Mouse (Mus musculus): ENCODE data around the gene Olfr474.
"Not testable (repeated sequence)": the region's sequence is repeated elsewhere in the genome, so short reads cannot be mapped to it uniquely, and the experiment has no call there.

The Olfr474 gene

GRCm38 (mm10) chr7:107954343-107954742 lies at the start of gene Olfr474:
Gene Olfr474, plus strand, starts transcription at chr7:107954643.
- DNase-seq (ENCODE audit: low read depth, low spot score): no peak

- no peak for DNase-seq (ENCODE audit: low read depth, low spot score)
Observed at GRCm38 (mm10) chr7:107930146-107930545, 24.3 kb upstream of the Olfr474 start, which contains the start of gene Olfr473. Gene Olfr473, plus strand, starts transcription at chr7:107930446.

- DNase-seq (ENCODE audit: low read depth, low spot score): not testable (repeated sequence)
Observed at GRCm38 (mm10) chr7:107952539-107952938, 1.9 kb upstream of the Olfr474 start.

DNA sequence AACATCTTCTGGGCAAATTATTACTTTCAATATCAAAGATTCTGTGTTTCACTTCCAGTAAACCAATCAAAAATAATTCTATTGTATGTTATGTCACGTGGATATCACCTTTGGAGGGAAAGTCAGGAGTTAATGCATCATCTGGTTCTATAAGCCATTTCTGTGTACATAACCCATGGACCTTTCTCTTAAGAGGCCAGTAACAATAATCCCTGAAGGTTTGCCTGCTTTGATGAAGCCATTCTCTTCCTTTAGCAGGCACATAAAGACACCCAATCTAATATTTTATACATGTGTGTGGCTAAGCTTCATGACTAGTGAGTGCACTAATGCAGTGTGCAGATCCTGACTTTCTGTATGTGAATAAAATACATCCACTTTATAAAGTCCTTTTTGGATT lies 10.1 kb downstream of the Olfr474 start, which contains the start of gene Olfr476:
Gene Olfr476 (plus strand): TSS at position 301 of the 400 bp plus-strand sequence.
- DNase-seq (ENCODE audit: low read depth, low spot score): no peak

DNA sequence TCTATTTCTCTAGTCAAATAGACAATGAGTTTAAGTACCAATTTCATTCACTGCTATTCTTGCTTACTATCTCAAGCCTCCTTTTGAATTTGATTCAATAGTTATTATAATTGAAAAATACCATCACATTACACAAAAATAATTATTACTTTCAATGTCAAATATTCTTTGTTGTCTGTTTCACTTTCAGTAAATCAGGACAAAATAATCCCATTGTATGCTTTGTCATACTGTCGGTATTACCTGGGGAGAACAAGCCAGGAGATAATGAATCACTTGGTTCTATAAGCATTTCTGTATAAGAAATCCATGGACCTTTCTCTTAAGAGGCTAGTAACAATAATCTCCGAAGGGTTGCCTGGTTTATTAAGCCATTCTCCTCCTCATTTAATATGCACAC lies 31.9 kb downstream of the Olfr474 start, which contains the start of gene Olfr477:
Gene Olfr477 (plus strand): TSS at position 301 of the 400 bp plus-strand sequence.
- DNase-seq (ENCODE audit: low read depth, low spot score): no peak
